Mouse (Mus musculus): ENCODE measurements at regions not wholly inside any gene's neighbourhood (a gene's known extent, or its start where the extent isn't known, plus 50 kb on each side); places are given as distances from the start of the nearest gene placed in this dataset.

- TF ChIP-seq ZC3H11A (IDR thresholded peaks at IDR 0.05; ENCODE audit: borderline replicate concordance, low read depth, low read length) (no peak), CHD2 (IDR thresholded peaks at IDR 0.05; ENCODE audit: low read depth, low read length) (no peak), HCFC1 (IDR thresholded peaks at IDR 0.05; ENCODE audit: borderline replicate concordance, insufficient read depth, low read length) (no peak), ZNF384 (IDR thresholded peaks at IDR 0.05; ENCODE audit: low read depth, low read length) (no peak), MAFK (IDR thresholded peaks at IDR 0.05; ENCODE audit: insufficient read depth, low read depth, low read length) (no peak)
Measured at GRCm38 (mm10) chr3:134578759-134579158, 250.0 kb upstream of the Tacr3 start.
